Mouse (Mus musculus) lung, postnatal 14 days (tissue): ENCODE data around the gene Rnf128.
"Not testable (repeated sequence)": the region's sequence is repeated elsewhere in the genome, so short reads cannot be mapped to it uniquely, and the experiment has no call there.

Source experiments
- DNase-seq: peaks from one replicate; pipeline ENCODE4 v3.0.0; 2021

The Rnf128 gene

DNA sequence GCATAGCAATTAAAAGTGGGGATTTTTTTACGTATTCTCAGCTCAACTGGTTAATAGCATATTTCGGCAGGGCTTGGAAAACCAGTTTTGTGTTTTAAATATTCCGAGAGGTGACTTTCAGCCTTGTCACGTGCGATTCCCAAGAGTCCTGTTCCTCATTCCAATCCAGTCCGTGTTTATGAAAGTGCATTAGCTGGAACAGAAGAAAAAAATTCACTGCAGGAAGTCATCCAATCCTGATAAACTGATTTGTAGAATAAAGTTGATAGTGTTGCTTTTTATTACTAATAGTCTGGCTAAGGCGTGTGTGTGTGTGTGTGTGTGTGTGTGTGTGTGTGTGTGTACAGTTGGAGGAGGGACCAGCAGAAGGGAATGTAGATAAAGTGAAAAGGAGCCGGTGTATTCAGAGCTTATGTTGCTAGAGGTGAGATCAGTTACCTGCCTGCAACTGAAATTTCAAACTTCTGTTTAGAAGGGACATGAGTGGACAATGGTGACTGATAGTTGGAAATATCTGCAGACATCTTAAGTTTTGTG, at the start of gene Rnf128:
Gene Rnf128, plus strand, starts transcription at position 392 of the 537 bp plus-strand sequence.
- DNase-seq, result no peak

DNA sequence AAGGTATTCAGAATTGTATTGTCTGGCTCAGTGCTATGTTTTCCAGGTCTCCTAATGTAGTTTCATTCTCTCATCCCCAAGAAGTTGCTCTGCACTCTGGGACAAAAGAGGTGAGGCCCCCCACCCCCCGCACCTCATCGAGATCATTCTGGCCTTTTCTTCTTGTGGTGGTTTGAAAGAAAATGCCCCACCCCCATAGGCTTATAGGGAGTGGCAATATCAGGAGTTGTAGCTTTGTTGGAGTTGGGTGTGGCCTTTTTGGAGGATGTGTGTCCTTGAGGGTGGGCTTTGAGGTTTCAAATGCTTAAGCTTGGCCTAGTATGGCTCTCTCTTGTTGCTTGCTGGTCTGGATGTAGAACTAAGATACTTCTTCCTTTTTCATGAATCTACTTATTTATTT, 47.0 kb upstream of the Rnf128 start:
- no peak for DNase-seq

DNA sequence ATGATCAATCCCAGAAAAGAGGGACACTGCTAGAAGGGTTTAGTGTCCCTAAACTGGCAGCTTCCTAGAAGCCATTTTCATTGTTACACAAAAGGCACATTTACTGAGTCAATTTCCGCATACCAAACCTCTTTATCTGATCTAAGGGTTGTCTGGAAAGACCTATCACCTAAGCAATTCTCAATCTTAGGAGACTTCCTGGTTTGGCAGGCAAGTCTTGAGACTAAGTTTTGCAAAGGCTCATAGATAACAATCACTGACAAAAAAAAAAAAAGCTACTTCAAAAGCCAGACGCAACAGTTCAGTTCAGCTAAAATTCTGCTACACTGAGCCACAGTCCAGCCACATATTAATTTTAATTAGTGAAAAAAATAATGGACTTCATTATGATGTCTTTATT, 43.9 kb upstream of the Rnf128 start:
- DNase-seq, result no peak

DNA sequence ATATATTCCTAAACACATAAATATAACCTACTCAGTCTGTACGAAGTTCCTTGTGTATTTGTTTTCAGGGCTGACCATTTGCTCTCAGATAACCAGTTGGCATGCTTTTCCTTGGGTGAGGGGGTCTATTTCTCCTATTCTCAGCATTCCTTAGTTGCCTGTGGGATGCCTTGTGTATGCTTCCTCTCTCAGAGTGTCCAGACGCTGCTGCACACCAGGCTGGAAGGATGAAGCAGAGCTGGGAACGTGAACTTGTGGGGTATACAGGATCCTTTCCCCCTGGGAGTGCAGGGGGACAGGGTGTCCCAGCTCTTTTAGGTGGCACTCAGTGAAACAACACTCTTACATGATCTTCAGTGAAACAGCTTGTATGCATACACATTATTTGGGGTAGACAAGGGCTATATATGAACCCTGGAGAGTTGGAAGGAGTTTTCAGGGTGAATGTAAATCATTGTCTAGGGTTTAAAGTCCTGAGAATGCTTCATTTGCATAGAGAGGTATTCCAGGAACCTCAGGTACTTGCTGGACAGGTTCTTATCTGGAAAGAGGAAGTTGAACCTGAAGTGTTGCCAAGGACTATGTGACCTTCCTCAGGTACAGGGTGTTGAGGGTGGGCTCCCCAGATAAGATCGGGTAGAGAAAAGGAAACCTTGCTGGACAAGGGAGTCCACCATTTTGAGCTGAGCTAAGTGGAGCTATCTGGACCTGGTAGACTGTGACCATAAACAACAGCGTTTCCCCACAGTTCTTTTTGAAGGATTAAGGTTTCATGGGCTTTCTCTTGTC, 38.6 kb upstream of the Rnf128 start:
- DNase-seq, result no peak

DNA sequence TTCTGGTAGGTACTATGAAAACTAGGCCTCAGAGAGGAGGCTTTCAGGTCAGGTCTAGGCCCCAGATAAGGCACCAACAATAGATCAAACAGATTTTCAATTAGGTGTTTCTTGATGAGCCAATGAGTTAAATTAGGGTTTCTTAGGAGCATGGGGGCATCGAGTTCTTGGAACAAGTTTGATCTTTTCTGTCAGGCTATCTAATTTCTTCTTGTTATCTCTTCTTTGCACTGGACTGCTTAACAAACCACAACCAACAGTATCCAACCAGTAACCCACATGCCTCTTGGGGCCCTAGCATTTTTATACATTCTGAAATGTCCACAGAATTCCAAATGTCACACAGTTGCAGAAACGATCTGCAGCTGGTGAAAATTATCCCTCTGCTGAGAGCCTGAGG, 37.4 kb upstream of the Rnf128 start:
- no peak for DNase-seq

DNA sequence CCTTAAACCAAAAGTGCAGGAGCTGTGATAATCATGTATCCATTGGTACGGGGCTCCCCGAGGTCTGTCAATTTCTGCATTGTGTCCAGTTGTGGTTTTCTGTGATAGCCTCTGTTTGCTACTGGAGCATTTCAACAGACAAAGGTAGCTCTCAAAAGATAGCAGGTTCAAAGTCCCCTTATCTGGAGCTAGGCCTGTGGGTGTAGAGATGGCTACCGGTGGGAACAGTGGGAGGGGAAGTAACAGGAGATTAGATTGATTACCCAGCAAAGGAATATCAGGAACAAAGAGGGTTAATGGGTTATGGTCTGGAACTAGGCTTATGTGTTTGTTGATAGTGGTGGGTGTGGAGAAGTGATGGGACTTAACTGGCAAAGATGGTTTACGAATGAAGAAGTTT, 36.1 kb upstream of the Rnf128 start:
- DNase-seq, result no peak

DNA sequence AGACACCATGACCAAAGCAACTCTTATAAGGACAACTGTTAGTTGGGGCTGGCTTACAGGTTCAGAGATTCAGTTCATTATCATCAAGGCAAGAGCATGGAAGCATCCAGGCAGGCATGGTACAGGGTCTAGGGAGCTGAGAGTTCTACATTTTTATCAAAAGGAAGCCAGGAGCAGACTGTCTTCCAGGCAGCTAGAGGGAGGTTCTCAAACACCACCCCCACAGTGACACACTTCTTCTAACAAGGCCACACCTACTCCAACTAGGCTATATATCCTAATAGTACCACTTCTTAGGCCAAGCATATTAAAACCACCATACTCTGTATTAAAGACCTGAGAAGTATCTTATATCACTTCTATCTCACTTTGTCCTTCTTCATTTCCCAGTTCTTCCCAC, 33.4 kb upstream of the Rnf128 start:
- DNase-seq, result no peak

DNA sequence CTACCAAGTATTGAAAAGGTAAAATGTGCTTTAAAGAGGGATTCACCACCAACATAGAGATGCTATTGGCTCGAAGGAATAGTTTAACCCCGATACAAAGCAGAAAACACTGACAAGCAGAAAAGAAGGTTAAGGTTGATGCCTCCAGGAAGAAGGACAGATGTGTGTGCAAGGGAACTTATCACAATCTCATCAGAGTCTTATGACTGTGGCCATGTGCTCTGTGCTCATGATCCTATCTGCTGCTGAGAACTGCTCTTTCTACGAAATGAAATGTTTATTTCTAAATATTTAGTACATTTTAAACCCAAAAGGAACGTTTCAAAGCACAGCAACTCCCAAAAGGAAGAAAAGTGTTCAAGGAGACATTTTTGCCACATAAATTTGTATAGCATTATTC, 30.8 kb upstream of the Rnf128 start:
- no peak for DNase-seq

DNA sequence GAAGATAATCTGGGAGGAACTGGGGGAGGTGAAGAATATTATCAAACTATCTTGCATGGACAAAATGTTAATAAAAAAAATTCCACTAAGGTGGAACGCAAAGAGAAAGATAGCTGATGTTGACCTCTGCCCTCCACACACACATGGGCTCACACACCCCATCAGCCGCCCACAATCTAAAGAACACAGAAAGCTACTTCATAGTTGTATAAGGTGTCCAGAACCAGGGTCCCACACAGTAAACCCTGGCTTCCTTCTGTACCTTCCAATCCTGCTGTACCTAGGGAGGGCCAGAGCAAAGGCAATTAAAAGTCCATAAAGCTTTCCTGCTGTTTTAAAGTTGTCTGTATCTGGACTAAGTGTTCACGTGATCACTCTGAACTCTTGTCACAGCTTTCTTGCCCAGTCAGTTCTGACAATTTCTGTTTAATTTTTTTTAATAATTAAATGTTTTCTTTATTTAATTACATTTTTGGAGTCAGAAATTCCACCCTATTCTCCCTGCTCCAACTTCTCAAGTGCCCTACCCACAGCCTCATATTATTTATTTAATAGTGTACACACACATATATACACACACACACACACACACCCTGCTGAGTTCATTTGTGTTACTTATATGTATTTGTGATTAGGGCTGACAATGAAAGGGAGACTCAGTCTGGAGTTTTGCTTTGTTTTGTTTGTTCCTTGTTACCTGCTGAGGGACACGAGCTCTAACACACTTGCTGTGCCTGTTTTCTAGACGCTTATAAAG, 25.3 kb upstream of the Rnf128 start:
- DNase-seq, result no peak

DNA sequence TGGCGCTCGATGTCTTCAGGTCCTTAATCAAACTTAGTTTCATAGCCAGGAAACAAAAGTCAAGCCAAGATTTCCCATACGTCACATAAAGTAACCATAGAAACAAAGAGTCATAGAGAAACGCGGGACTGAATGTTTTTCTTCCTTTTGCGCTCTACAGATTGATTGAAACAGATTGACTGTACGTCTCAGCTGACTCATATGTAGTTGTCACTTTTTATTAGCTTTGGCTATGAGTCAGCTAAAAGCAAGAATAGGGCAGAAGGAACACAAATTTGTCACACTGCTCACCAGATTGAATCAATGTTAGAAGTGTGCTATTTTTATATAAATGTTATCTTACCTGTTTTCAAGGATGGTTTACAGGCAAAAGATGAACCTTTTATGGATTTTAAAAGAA, 19.4 kb upstream of the Rnf128 start:
- DNase-seq, result no peak

DNA sequence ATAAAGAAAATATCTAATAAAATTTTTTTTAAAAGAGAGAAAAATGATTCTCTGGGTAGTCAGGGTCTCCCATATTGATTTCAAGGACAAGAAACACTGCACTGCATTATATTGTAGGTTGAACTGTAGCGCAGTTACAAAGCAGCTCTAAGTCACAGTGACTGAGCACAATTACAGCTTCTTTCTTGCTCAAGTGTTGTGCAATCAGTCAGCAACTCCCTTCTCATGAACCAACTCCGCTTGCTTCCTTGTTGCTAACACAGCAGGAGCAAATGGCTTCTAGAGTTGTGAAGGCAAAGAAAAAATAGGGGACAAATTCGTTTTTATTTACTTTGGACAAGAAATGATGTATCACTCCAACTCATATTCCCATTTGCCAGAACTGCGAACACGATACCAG, 12.7 kb upstream of the Rnf128 start:
- no peak for DNase-seq

DNA sequence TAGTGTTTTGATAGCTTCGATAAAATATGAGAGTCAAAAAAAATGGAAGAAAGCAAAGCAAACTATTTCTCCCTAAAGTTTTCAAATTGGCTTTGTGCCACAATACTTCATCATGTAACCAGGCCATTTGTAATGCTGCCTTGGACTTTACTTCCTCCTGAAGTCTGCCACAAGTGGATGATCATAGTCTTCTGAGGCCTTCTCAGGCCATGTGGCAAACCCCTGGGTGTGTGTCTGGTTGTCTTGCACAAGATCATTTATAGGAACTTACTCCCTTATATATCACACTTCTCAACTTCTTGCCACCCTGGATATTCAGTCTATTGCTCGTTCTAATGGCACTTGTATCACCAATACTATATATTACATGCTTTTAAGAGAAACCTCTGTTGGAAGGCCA, 11.0 kb upstream of the Rnf128 start:
- DNase-seq, result no peak

DNA sequence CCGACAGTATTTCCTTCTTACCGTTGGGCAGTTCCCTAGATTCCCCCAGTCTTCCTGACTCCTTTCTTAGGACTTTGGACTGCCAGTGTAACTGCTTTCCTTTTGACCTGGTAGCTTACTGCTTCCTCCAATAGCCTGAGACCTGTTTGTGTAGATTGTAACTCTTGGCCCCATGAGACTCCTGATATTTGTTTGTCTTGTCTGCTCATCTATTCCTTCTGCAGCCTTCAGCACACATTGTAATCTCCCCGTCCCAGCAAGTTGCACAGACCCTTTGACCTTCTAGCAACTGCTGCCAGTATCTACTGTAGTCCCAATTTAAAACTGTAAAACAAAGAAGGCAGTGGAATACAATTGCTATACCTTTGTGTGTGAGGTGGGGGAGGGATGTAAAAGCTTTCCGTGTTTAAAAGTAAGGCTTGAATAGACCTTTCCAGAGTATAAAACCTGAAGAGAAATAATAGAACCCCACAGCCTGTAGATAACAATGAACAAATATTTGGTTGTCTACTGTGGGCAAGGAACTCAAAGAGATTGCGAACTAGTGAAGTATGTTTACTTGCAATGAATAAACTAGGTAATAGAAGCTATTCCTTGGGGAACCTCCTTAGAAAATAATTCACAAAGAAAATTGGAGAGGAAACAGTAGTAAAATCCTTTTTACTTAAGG, 726 bp upstream of the Rnf128 start:
- DNase-seq, result no peak

DNA sequence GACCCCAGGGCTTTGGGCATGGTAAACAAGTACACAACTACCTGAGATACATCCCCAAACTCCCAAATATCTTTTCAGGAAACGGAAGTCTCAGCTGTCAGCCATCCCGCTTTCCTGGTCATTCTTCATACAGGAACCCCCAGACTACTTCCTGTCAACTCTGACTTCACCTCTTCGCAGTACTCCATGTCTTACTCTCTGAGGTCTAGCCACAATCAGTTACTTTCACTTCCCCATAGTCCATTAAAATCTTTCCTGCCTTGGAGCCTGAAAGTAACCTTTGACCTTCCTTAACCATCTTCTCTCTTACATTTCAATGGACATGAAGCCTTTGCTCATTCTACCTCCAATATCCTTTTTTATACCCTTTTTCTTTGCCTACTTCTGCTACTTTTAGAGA, 6.9 kb downstream of the Rnf128 start:
- DNase-seq, result no peak

DNA sequence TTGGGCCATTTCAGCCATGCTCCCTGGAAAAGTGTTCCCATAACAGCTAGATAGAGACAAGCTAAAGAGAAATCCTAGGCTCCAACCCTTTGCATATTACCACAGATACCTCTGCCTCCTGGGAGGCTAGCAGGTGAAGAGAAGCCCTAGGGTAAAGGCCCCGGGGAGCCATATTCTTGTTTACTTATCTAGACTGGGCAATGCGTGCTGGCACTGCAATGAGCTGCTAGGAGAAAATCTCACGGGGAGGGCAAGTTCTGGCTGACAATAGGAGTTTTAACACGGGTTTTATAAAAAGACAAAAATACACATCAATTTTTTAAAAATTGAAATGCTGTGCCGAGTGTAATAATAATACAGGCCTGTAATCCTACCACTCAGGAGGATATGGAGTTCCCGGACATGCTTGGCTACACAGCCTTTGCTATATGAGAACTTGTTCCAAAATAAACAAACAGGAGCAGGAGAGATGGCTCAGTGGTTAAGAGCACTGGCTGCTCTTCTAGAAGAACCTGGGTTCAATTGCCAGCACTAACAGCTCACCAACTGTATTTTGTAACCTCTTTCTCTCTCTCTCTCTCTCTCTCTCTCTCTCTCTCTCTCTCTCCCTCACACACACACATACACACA, 15.6 kb downstream of the Rnf128 start:
- no peak for DNase-seq

DNA sequence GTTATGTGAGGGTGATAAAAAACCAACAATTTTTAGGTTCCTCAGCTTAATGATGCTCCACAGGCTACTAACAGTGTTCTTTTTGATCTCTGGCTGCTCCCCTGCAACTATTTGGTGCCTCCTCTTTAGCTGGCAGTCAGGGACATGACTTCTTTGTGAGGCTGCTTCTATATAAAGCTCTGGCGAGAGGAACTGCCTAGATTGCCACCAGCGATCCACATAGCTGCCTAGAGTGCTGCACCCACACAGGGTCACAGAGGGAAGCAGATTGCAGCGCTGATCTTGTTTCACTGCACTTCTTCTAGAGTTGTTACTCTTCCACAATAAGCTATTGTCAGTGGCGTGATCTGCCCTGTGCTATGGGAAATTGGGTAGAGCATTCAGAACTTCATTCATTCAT, 20.5 kb downstream of the Rnf128 start:
- no peak for DNase-seq

DNA sequence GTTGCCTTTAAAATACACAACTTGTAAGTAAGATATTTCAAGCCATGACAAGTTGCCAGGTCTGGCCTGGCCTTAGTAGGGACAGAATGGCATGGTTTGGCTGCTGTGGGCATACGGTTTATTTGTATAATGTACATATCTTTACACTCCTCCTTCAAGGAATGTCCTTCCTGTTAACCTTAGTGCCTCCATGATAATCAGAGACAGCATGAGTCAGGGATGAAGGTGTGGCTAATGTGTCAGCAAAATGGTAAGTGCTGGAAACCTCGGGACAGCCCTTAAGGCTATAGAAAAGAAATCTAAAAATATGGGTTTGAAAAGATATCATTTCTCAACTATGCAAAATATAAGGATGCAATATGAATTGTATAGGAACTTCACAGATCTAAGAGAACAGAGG, 23.6 kb downstream of the Rnf128 start:
- DNase-seq, result not testable (repeated sequence)

DNA sequence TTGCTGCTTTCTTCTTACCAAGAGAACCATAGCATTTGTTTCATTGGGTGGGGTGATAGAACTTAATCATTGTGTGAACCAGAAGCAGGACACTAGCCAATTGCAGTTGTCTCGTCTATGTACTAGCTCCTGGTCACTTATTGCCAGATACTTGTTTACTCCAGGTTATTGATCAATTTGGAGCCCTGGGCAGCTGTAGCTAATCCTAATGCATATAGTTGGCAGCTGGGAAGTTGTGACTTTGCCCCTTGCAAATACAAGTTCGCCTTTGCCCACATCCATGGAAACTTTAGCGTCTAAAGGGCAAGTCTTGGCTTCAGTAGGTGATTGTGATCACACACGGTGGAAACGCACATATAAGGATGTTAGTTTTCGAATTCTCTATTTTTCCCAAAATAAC, 33.3 kb downstream of the Rnf128 start:
- no peak for DNase-seq

DNA sequence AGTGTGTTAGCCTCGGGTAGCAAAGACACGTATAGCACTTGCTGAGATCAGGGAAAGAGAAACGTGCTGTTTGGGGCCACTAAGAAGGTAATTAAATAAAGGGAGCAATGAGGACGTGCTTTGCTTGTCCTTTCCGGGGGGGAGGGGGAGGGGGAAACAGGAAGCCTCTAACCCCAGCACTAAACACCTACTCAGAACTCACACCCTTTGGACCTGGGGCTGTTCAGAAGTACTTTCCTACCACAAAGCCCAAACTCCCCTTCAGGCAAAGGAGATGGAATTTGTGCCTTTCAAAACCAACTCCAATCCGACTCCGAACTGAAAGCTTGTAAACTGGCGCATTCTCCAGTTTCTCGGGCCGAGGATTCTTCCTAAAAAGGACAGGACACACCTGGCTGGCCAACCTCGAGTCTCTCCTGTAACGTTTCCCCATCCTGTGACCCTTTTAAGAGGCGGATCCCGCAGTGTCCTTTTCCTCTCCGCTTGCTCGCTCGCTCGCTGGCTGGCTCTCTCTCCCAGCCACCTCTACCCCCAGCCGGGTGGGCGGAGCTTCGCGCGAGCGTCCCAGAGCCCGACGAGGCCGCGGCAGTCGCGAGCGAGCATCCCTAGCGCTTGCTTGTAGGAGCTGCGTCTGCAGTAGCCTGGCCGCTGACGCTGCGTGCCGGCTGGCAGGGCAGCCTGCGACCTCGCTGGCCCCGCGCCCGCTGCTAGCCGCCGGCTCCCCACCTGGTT, 47.1 kb downstream of the Rnf128 start:
- peak; percentile 66 for DNase-seq

DNA sequence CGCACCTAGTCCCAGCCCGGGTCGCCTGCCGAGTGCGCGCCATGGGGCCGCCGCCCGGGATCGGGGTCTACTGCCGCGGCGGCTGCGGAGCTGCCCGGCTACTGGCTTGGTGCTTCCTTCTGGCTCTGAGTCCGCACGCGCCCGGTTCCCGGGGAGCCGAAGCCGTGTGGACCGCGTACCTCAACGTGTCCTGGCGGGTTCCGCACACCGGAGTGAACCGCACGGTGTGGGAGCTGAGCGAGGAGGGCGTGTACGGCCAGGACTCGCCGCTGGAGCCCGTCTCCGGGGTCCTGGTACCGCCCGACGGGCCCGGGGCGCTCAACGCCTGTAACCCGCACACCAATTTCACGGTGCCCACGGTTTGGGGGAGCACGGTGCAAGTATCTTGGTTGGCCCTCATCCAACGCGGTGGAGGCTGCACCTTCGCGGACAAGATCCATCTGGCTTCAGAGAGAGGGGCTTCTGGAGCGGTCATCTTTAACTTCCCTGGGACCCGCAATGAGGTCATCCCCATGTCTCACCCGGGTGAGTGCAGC, 47.7 kb downstream of the Rnf128 start:
- peak; percentile 3 for DNase-seq

DNA sequence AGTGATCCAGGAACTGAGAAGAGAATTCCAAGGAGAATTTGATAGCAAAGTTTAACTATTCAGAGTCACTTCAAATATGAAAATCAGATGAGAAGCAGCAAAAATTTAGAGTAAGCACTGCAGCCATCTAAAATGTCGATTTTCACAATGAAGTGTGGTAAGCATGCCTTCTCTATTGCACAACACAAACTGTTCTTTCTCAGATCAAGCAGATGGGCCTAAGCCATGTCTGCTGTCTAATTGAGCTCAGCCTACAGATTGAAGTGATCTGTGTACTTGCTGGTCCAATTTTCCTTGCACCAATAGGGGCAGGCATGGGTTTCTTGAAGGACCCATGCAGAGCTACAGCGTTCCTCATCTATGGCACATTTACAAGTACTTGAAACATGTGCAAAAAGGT, 51.6 kb downstream of the Rnf128 start:
- no peak for DNase-seq

DNA sequence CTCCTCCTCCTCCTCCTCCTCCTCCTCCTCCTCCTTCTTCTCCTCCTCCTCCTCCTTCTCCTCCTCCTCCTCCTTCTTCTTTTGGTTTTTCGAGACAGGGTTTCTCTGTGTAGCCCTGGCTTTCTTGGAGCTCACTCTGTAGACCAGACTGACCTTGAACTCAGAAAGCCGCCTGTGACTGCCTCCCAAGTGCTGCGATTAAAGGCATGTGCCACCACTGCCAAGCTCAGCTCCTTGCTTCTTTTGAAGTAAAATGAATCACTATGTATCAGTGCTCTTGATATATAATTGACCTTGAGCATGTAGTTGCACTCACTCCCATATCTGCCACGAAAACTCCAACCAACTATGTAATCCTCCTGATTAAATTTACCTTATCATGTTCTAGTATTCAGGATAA, 59.0 kb downstream of the Rnf128 start:
- DNase-seq, result no peak
